Mouse (Mus musculus) lung, postnatal 0 days (tissue): ENCODE results near the gene Serpinf1.

Experiments used
- CTCF ChIP-seq: IDR thresholded peaks from 2 replicates; pipeline ENCODE4 v1.5.1; 2016; ENCODE audit warnings: antibody characterized with exemption, mild to moderate bottlenecking
- EP300 ChIP-seq: IDR thresholded peaks from 2 replicates; pipeline ENCODE4 v1.6.1; 2016; ENCODE audit warnings: antibody characterized with exemption, mild to moderate bottlenecking, control low read depth

DNA sequence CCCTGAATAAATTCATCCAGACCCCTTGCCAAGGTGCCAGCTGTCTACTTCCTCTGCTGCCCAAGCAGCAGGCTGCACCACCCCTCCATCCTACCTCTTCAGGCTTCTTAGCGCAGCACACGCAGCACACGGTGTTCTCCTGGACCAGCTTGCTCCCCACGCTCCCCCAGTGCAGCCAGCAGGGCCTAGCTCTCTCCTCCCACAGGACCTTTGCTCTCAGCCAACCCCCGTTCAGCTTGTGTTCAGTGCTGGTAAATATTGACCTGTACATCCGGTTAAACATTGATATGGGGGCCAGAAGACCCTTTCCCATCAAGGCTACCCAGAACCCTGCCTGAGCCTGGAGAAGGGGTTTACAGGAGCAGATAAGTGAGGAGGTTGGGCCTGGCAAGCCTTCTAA is 16.9 kb upstream of the Serpinf1 start, which contains the start of gene Serpinf2:
- TF ChIP-seq EP300 (no peak), CTCF (no peak)
